Mouse (Mus musculus) gastrocnemius, postnatal 25 days (tissue): ENCODE measurements at regions not wholly inside any gene's neighbourhood (a gene's known extent, or its start where the extent isn't known, plus 50 kb on each side); places are given as distances from the start of the nearest gene placed in this dataset.

Experiments used
- DNase-seq: peaks from one replicate; pipeline ENCODE4 v3.0.0; 2022

GRCm38 (mm10) chr12:35724132-35724531 lies 189.3 kb upstream of the Ahr start:
- no peak for DNase-seq

DNA sequence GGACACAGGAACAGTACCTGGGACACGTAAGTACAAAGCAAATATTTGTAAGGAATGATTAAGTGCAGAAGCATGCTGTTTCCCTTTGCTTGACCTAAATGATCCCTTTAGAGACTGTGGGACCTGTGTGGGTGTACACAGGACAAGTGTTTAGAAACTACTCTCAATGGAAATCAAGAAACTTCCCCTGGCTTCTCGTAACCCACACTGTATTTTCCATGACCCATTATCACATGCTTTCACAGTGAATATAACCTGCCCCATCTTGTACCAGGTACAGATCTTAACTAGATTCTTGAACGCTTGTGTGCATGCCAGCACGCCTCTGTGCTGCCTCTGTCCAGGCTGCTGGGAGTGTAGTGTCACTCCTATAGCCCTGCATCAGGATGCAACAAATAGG lies 177.8 kb upstream of the Ahr start:
- no peak for DNase-seq

DNA sequence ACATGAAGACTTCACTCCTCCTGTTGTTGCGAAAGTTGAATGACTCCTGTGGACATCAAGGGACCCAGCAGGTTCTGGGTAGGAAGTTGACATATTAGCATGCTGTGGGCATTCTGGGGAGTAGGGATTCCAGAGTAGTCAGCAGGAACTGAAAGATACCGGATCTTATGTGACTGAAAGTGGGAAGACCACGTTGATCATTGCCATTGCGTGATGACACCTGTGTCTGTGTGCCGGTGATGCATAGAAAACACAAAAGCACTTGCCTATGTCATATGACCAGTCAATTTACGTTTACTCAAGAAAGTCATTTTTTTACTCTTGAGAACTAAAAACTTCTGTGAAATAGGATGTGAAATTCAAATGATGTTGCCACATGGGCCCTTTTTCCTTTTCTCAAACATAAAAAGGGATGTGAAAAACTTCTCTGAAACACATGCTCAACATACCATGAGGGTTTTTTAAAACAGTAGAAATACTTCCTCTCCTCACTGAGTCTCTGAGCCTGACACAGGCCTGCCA lies 176.8 kb upstream of the Ahr start:
- no peak for DNase-seq

DNA sequence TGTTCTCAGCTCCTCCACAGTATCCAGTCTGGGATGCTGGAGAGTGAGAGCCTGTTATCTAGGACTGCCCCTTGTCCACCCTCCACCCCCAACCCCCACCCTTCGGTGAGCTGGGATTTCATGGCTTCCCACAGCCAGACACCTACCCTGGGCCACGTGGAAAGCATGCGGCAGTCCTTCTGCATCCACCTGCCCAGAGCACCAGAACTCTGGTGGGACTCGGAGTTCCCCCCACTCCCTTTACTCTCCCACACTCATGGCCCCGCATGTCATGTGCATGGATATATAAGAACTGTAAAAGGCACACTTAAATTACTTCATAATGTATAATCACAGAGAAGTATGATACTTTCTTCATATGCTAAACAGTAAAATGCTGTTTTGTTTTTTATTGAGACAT lies 175.5 kb upstream of the Ahr start:
- DNase-seq: no peak

- no peak for DNase-seq
These were observed 168.6 kb upstream of the Ahr start for GRCm38 (mm10) chr12:35703479-35703878.

- DNase-seq: no peak
These were observed 167.8 kb upstream of the Ahr start for GRCm38 (mm10) chr12:35702674-35703073.

GRCm38 (mm10) chr12:35694253-35694652 lies 159.4 kb upstream of the Ahr start:
- no peak for DNase-seq

GRCm38 (mm10) chr12:35690914-35691313 lies 156.1 kb upstream of the Ahr start:
- DNase-seq: no peak

DNA sequence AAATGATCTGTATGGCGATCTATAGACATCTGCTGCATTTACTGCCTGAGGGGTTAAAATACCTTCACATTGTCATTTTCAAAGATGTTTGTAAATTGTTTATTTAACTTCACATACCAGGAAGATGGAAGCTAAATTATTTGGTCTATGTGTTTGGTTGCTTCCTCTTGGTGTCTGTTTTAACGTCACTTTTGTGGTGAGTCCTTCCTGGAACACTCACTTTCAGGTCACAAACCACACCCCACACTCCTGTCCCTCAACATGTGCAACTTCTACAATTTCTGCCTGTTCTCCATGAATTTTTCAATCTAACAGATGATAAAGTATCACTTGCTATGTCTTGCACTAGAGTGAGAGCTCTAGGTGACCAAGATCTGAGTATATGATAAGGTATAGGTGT lies 151.4 kb upstream of the Ahr start:
- no peak for DNase-seq

DNA sequence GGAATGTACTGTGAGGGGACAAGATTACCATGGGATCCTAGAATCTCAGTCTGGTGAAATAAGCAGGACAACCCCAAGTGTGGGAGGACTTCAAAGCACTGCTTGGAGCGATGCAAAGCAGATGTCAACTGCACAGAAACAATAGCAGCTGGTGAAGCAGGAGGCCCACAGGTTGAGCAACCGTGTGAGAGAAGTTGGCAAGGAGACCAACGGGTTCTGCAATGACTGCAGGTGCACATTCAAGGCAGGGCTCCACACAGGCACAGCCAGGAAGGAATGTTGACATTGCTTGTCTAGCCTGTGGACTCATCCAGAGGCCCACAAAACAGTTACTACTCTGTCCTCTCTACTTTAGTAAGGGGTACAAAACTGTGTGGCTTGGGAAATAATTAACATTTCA lies 150.4 kb upstream of the Ahr start:
- DNase-seq: no peak

DNA sequence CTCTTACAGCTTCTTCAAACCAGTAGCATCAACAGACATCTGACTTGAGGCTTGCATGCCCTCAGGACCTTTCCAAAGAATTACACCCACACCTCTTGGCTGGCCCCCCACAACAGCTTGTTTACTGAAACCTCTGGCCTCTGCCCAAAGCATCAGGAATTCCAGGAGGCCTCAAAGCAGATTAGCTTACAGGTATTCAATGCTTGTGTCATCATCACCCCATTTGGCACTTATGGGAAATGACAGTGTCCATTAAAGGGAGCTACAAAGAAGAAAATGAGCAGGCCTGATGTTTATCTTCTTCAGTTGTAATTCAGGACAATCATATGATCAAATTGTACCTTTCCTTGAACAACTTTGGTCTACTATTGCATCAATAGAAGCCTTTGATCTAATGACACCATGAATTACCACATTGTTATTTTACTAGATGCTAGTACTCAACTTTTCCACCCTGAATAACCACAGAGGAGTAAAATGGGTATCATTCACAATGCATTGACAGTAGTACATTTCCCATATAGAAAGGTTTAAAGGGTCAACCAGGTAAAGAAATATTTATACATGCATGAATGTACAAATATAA lies 147.1 kb upstream of the Ahr start:
- no peak for DNase-seq

- DNase-seq: no peak
These were observed 145.1 kb upstream of the Ahr start for GRCm38 (mm10) chr12:35679903-35680302.

DNA sequence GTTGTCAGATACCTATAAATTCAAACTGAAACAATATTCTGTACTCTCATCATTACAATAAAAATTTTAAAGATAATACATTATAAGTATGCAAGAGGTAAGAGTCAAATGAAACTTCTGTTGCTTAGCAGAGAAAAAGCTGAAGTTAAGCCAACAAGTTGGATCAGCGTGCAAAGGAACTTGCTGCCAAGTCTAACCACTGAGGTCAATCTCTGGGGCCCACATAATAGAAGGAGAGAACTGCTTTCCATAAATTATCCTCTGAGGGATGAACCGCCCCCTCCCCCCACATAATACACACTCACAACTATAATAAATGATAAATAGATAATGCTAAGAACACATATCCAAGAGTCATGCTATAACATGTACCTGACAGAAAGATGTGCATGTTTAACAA lies 144.2 kb upstream of the Ahr start:
- no peak for DNase-seq

DNA sequence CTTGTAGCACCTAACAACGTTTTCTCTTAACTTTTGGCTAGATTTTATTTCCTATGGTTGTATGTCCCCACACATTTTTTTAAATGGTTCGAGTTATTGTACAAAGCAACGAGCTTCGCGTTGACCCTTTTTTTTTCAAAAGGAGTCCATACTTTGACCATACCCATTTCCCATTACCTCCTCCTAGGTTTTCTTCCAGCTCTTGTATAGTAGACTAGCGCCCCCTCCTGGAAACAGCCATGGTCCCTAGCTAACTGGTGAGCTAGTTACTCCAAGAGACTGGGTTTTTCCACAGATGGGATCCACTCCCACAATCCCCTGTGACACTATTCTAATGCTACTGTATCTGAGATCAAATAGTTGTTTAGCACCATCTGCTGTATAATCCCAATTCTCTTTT lies 139.6 kb upstream of the Ahr start:
- DNase-seq: no peak

DNA sequence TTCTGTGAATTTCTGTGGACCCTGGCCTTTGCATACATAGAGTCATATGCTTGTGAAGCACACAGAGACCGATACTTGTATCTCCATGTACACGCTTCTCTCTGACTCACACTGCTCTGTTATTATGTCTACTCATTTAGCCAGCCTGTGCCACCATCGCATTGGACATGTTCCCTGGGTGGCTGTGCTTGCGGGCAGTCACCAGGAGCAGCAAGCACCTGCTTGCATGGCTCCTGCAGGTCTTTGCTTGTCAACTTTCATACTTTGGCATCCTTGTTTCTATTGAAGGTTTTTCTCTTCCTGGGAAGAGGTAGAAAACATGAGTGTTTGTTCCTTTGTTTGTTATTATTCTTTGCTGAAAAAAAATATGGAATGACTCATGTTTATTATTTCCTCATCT lies 136.1 kb upstream of the Ahr start:
- DNase-seq: no peak

DNA sequence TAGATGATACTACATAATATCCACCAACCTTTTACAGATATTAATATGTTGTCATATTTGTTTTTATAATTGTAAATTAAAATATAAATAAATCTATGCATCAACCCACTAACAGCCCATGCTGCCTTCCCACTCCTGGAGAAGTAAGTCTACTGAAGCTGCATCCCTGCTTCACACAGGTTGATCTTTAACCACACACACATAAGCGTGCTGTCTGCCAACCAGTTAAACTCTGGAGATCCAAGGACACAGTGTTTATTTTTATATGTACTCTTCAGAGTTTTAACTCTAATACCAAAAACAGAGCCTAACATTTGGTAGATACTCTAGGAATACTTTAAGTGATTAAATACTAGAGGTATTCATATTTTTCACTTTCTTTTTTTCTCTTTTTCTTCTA lies 133.9 kb upstream of the Ahr start:
- DNase-seq: no peak

DNA sequence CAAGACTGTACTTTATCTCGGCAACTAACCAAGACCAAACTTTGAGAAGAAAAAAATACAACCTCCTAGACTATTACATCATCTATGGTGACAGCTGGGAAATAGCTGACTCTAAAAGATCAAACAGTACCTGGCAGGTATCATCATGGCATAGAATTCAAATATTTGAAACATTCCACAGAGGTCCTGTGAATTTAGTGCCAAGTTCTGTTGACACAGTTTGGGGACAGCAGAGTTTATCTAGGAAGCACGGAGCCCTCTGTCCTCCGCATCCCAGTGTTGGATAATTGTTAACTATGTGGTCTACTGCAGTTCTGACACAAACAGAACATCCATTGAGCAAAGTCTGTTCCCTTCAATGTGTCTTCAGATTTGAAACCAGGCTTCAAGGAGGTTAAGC lies 132.9 kb upstream of the Ahr start:
- no peak for DNase-seq

GRCm38 (mm10) chr12:35667218-35667617 lies 132.4 kb upstream of the Ahr start:
- no peak for DNase-seq

DNA sequence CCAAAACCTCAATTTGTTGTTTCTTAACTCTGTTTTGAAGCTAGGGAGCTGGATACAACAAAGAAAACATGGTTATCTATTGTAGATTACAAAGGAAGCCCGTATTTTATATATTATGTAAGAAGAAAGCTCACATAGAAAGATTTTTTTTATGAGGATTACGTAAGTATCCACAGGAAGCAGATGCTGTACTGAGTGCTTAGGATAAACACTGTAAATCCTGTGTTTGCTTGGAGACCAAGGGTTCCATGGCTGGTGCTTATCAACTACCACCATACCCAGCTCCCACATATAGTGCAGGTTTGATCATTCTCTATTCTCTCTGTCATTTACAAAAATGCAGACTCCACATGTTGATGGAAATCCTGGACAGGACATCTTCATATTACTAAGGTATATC lies 131.2 kb upstream of the Ahr start:
- DNase-seq: no peak

DNA sequence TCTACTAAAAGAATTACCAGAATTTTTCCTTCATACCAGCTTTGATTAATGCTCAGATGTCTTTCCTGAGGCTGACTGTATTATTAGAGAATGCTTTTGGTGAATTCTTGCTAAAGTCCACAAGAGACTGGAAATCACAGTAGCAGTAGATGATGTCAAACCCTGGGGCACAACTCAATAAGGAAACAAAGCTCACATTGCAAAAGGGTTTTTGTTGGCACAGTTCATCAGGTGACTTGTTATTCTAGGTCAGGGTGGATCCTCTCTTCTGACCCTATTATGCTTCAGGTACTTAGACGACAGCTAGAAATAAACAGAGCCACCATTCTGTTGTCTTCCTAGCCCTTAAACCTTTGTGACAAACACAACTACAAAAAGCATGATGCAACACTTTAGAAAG lies 128.2 kb upstream of the Ahr start:
- DNase-seq: no peak

DNA sequence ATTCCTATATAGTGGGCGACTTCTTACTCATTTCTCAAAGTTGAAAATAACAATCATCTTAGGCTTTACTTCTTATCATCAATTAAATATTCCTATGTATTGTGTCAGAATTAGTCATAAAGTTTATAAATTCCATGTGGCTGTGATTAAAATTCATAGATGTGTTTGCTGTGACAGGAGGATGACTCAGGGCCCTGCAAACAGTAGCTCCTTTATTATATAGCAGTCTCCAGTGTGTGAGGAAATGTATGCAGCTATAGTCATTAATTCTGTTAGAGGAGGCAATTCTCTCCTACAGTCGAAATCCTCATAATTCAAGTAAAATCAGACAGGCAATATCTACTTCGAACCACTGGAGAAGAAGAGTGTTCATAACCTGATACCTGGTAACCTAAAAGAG lies 121.7 kb upstream of the Ahr start:
- DNase-seq: no peak

DNA sequence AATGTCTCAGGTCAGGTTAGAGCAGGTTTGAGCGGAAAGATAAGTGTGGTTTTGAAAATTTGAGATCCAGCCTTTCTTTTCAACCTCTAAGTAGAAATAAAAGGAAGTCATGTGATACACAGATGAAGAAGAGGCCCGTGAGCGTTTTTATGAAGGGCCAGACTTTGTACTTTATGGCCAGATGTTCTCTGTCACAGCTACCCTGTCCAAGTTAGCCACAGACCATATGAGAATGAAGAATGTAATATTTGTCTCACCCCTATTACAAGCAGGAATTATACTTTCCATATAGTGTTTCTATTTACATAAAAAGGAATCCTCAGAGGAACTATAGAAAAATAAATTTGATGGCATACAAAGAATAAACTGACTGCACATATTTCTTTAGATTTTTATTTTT lies 114.9 kb upstream of the Ahr start:
- DNase-seq: no peak

GRCm38 (mm10) chr12:35642473-35642872 lies 107.6 kb upstream of the Ahr start:
- no peak for DNase-seq

DNA sequence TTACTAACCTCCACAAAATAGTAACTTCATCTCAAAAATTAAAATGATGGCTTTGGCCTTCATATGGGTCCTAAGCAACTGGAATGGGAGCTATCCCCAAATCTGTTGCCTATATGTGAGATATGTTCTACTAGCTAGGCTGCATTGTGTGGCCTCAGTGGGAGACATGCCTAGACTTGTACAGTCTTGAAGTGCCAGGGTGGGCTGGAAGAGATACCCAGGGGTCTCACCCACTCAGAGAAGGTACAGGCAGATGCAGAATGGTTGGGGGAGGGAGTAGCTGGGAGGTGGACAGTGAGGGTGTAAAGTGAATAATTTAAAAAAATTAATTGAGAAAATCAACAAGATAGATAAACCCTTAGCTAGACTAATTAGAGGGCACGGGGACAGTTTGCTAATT lies 106.9 kb upstream of the Ahr start:
- no peak for DNase-seq

GRCm38 (mm10) chr12:35640911-35641345 lies 106.1 kb upstream of the Ahr start:
- DNase-seq: no peak
